Mouse (Mus musculus) lung, postnatal 0 days (tissue): ENCODE results near the gene Zfp39.

Experiments used
- CTCF ChIP-seq: IDR thresholded peaks from 2 replicates; pipeline ENCODE4 v1.5.1; 2016; ENCODE audit warnings: antibody characterized with exemption, mild to moderate bottlenecking
- EP300 ChIP-seq: IDR thresholded peaks from 2 replicates; pipeline ENCODE4 v1.6.1; 2016; ENCODE audit warnings: antibody characterized with exemption, mild to moderate bottlenecking, control low read depth

DNA sequence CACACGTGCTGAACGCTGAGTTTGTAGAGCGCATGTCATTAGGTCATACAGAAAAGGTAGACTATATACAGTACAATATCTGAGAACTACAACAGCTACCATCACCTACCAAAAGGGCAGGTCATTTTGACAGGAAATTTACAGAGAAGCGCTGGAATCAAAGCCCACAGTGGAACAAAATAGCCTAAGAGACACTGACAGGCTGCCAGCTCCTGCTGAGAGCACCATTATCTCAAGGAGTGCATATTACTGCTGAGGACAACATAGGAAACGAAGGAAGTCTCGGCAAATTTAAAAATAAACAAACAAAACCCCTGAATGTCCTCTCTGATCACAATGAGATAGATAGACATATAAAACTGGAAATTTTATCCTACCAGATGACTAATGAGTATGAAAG, 6.5 kb downstream of the Zfp39 start:
- TF ChIP-seq CTCF (no peak), EP300 (no peak)
